Mouse (Mus musculus) E14TG2a.4 (cell line): Measurements from ENCODE around the gene Cadm1.

Experiments
- CTCF ChIP-seq: conservative IDR thresholded peaks from 2 replicates; pipeline ENCODE4 v1.5.1; 2014; ENCODE audit warnings: low read length
- NANOG ChIP-seq: IDR thresholded peaks from 2 replicates; pipeline ENCODE4 v1.6.1; 2014; ENCODE audit warnings: borderline replicate concordance, low read length, mixed read lengths

DNA sequence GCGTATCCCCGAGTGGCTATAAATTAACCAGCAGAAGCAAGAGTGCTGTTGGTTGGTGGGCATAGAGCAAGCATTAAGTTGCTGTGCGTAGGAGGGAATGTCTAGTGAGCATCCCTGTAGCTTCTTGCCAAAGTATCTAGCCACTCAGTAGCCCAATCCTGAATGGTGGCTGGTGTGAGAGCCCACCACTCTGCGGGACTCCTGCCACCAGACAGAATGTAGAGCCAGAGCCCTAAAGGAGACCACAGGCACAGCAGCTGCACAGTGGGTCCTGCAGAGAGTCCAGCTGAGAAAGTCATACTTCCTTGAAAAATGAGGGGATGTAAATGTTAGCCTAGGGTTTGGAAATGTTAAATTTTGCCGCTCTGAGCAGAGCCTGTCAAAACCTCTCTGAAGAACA is 232.9 kb downstream of the Cadm1 start:
- TF ChIP-seq CTCF: no peak
- TF ChIP-seq NANOG: no peak
